Mouse (Mus musculus) liver, embryonic 14.5 days (tissue): ENCODE measurements at regions not wholly inside any gene's neighbourhood (a gene's known extent, or its start where the extent isn't known, plus 50 kb on each side); places are given as distances from the start of the nearest gene placed in this dataset.

Experiments used
- CTCF ChIP-seq: IDR thresholded peaks from 2 replicates; pipeline ENCODE4 v1.5.1; 2016; ENCODE audit warnings: antibody characterized with exemption, low read depth, control low read depth
- EP300 ChIP-seq: IDR thresholded peaks from 2 replicates; pipeline ENCODE4 v1.6.1; 2016; ENCODE audit warnings: antibody characterized with exemption, low read depth

DNA sequence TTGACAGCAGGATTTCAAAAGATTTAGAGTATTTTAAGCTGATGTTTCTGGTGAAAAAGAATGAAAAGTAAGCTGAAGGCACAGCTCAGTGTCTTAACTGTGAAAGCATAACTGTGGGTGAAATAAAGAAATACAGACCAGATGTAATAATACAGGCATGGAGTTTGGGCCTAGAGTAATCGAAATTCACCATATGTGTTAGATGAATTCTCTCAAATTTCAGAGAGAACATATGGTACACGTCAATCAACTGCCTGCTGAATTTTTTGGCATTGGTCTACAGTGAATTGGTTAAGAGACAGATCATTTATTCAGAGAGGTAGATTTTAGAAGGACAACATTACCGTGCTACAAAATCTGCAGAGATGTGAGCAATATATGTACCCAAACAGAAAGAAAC, 357.3 kb upstream of the Alcam start:
- TF ChIP-seq CTCF (no peak), EP300 (no peak)
